Mouse (Mus musculus) induced T-regulatory cell, adult 2 months (primary cell): Measurements from ENCODE around the gene Kcnip4.

Experiments
- DNase-seq: peaks from one replicate; pipeline ENCODE4 v3.0.0-alpha.2; 2012; ENCODE audit warnings: low read depth

Kcnip4 gene

GRCm38 (mm10) chr5:48412261-48412660 lies 1112.4 kb downstream of the Kcnip4 start:
- no peak for DNase-seq

GRCm38 (mm10) chr5:48411462-48411861 lies 1113.2 kb downstream of the Kcnip4 start:
- DNase-seq = no peak

GRCm38 (mm10) chr5:48410348-48410747 lies 1114.4 kb downstream of the Kcnip4 start:
- no peak for DNase-seq

- no peak for DNase-seq
Measured at GRCm38 (mm10) chr5:48408276-48408675, 1116.4 kb downstream of the Kcnip4 start.

DNA sequence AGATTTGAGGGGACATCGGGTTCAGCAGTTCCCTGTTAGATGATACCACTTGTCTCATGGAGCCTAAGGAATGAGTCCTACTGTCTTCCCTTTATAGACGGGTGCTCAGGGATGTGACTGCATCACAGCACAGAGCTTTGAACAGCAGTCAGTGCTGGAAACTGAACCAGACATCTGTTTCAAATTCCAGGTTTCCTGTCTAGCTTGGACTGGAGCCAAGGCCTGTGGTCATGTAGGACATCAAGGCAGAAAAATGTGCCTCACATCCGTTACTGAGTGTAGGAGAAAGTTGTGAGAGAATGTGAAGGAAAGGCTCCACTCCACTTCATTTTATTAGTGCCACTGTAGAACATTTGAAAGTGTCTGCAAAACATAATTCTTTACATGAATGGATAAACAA lies 1122.2 kb downstream of the Kcnip4 start:
- no peak for DNase-seq

GRCm38 (mm10) chr5:48371890-48372766 lies 1152.6 kb downstream of the Kcnip4 start:
- peak; percentile 94 for DNase-seq

DNA sequence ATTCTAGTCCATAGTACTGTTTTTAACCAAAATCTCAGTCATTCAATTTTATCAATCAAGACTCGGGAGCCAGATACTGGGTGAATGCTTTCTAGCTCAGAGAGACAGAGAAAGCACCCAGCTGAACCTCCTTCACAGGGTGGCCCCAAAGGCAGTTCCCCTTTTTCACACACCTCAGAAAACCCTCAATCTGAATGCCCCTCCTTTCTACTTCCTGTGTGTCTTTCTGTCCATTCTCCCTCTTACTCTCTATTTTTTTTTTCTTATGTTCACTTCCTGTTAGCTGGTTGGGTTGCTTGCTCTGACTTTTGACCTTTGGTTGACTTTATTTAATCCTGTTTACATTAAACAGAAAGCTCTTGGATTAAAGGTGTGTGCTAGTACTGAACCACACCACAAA lies 1175.4 kb downstream of the Kcnip4 start:
- no peak for DNase-seq

- DNase-seq = no peak
Measured at GRCm38 (mm10) chr5:48345983-48346648, 1178.6 kb downstream of the Kcnip4 start.

GRCm38 (mm10) chr5:48345095-48345982 lies 1179.4 kb downstream of the Kcnip4 start:
- peak; percentile 12 for DNase-seq

DNA sequence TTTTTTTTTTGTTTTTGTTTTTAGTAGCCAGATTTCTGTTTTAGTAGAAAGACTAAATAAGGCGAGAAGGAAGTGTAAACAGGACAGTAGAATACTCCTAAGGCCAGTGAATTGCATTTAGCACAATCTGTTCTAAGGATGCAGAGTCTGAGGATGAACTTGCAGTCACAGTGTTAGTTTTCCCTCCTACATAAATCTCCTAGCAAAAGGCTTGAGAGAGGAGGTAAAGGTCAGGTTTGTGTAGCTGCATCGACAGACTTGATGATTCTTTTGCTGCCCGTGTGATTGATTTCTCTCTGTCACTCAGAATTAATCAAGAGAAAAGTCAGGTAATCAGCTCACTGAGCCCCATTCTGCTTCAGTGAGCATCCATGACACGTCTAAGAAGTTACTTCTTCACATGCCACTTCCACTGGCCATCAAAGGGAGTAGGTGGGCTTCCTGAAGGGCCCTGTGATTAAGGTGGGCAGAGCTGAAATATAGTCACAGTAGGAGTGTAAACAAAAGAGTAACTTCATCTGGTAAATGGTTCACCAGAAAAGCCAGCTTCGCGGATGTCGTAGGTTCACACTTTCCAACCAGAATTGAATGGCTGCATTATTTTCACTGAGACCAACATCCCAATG lies 1183.8 kb downstream of the Kcnip4 start:
- DNase-seq = no peak
